Mouse (Mus musculus) forelimb bud, embryonic 11.5 days (tissue): Measurements from ENCODE around the gene Plpp6.

Experiments
- DNase-seq: peaks from one replicate; pipeline ENCODE4 v3.0.0-alpha.2; 2012; ENCODE audit warnings: low read depth, low spot score

Plpp6 gene

DNA sequence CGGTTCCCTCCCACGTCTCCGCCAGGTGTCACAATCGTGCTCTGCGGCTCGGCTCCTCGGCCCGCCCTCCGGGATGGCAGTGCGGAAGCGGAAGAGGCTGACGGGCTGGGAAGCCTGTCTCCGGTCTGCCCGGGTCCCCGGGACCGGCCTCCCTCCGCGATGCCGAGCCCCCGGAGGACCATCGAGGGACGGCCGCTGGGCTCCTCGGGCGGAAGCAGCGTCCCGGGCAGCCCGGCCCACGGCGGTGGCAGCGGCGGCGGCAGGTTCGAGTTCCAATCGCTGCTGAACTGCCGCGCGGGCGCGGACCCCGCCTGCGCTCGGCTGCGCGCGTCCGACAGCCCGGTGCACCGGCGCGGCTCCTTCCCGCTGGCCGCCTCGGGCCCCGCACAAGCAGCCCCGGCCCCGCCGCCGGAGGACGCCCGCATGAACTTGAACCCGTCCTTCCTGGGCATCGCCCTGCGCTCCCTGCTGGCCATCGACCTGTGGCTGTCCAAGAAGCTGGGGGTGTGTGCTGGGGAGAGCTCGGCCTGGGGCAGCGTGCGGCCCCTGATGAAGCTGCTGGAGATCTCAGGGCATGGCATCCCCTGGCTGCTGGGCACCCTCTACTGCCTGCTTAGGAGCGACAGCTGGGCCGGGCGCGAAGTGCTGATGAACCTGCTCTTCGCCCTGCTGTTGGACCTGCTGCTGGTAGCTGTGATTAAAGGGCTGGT, at the start of gene Plpp6:
Gene Plpp6 (plus strand): TSS at position 112 of the 710 bp plus-strand sequence.
- DNase-seq, result peak; percentile 48

DNA sequence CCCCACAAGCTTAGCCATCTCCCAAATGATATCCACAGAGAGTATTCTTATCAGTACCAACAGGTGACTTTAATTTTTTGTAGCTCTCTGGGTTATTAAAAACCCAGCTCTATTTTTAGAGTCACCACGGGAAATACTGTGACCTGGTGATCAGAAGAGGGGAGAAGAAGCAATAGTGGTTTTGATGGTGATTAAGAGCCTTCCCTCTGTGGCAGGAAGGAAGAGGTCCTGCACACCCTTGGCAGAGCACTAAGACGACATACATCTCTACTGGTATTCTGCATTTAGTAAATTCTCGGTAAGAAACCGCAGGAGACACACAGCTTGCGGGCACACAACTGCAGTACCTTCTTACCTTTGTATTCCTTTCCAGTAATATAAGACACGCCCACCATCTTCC, 49.2 kb upstream of the Plpp6 start:
- DNase-seq, result no peak

DNA sequence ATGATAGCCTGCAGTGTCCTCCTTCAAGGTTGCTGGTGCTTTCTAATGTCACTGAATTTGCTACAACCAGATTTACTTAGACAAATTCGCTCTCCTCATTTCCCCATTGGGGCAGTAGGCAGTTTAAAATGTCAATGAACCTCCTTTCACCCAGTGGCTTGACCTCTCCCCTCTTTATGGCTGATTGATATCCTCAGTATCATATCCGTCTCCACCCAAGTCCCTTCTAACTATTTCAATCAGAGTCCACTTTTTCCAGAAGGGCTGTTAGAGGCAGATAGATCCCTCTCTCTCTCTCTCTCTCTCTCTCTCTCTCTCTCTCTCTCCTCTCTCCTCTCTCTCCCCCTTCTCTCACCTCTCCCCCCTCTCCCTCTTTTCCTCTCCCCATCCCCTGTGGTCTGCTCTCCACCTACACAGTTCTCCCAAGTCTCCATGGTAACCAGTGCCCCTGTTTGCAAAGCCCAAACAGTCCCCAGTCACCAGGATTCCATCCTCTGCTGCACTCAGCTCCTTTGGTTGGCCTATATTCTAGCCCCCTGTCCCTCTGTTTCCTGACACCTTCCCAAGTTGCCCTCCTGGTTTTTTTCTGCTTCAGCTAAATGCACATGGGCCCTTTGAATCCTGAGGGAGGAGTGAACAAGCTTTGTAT, 48.0 kb upstream of the Plpp6 start:
- peak; percentile 18 for DNase-seq

DNA sequence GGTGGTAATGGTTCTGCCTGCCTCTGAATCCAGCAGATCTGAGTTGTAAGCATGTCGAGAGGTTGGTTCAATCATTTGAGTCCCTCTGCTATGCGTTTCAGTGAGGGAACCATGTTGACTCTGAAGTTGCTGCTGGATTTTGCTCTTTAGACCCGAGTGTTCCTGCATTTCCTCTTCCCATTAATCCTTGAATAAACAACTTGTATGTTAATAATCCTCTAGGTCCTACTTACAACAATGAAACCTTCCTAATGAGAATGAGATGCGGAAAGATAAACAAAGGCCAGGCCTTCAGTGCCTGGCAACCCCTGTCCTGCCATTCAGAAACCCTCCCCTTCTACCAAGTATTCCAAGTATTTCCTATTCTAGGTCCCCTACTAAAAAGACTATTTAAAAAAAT, 47.3 kb upstream of the Plpp6 start:
- DNase-seq, result no peak

DNA sequence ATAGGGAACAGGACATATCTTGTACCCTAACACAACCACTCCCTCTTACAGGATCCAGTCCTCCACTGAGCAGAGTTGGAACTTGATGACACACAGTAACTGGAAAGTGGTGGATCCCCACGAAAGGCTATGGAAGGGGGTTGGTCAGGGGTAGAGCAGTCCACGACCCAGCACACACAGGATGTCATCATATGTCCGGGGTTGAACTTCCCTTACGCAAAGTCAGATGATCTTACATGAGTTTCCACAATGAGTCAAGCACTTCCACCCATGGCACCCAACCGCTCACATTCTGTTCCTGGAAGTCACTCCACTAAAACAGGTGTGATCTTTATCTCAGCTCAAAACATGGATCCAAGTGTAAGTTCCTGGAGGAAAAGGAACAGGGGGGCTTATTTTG, 45.9 kb upstream of the Plpp6 start:
- DNase-seq, result no peak

DNA sequence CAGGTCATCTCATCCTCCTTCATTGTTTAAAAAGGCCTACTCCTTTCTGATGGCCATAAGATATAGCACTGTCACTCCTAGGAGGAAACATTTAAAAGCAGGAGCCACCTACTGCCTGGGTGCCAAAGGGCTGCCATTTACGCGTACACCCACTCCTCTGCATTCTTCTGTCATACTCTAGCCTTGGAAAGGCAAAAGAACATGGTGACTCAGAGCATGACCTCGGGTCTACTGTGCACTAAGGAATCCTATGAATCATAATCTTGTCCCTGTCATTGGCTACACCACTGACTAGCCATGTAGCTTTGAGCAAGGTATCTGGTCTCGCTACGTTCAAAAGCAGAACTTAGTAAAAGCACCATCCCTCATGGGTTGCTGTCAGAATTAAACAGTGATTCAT, 37.4 kb upstream of the Plpp6 start:
- no peak for DNase-seq

DNA sequence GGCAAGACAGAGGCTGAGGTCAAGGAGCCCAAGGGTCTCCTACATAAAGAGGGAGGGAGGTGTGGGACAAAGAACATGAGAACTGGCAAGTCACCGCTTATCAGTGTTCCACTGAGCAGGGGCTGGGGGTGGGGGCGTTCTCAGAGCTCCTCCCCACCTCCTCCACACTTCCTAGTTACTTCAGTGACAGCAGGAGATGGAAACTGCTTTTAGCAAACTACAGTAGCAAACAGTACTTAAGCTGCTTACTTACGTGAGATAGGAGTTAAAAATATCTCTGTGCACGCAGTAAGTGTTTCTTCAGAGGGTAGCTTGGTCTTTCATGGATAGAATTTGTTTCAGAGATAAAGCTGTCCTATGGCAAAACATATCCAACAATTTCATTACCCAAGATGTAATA, 36.4 kb upstream of the Plpp6 start:
- DNase-seq, result no peak

DNA sequence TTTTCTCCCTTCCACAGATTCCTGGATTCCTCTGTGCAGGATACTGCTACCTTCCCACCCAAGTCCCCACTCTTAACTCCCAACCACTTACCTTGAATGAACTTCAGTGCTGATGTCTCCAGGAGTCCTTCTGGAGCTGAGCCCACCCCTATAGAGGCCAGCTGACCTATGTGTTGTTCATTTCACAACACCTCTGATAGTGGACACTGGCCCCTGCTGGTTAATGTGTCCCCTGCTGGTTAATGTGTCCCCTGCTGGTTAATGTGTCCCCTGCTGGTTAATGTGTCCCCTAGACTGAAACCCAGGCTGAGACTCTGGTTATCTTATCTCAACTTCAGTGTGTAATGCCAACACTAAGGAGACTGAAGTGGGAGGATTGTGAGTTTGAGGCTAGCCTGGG, 34.7 kb upstream of the Plpp6 start:
- no peak for DNase-seq

DNA sequence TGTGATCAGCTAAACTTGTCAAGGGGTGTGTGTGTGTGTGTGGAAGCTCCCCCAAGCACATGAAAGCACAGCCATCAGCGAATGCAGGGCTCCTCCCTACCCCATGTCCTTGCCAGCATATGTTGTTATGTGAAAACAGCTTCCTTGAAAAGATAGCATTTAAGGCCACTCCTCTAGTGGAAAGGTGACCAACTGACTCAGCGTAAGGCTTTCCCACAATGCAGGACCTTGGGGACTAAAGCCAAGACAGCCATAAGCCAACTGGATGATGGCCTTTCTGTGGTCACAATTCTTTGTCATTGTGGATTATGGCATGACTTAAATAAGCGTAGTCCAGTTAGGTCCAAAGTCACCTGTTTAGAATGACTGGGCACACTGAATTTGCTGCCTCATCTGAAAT, 28.9 kb upstream of the Plpp6 start:
- no peak for DNase-seq

DNA sequence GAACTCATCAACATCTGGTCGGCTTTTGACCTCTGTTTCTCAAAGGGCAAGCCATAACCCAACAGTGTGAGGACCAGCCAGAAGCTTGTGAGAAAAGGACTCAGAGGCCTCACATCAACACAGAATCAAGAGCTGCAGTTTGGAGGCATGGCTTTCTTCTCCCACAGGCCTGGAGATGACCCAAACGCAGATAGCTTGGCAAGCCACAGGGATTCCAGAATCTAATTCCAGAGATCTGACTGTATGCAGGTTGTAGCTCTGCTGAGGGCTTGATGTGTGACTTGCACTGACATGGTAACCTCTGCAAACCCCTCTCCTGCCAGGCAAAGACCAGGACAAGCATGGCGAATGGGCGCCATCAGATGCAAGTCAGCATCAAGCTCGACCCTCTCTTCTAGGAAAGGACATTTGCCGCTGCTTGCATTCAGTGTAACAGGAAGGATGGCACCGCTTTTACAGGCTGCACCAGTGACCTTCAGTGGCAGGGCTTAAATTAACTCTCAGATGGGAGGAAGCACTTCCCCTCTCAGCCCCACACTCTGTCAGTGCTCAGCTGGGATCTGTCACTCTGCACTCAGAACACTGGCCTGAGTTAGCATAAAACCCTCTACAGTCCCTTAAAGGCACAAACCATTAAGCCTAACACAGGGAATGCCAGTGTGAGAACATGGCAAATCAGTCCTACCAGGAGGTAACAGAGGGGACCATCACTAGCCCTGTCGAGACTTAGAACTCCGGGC, 23.4 kb upstream of the Plpp6 start:
- DNase-seq, result no peak

DNA sequence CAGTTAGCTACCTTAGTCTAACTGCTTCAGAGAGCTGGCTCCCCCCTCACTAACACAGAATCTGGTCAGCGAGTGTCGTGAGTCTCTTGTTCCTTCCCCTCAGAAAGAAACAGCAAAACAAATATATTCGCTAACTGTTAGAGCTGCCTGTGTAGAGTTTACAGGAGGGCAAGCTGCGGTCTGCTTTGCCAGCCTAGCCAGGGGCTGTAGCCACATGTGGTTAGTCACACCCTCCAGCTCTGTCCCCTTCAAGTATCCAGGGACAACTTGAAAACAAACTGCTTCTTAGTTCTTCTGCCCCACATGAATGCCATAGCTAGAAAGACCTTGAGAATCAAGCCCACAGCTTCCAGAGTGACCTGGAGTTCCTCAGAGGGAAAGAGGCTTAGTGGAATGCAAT, 22.5 kb upstream of the Plpp6 start:
- no peak for DNase-seq

DNA sequence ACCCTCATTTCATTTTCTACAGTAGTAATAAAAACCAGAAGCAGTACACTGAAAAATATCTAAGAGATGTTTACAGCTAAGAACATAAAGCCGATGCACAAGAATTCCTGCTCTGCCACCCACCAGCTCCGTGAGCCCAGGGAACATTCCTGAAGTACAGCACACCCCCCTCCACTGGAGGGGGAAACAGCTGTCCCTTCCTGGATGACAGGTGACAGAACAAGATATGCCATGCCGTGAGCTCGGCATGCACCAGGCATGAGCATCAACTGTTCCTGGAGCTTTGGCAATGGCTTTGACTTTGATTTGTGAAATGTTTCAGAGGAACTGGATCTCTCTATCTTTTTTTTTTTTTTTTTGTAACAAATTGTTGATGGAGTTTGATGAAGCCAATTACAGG, 17.0 kb upstream of the Plpp6 start:
- peak; percentile 19 for DNase-seq

DNA sequence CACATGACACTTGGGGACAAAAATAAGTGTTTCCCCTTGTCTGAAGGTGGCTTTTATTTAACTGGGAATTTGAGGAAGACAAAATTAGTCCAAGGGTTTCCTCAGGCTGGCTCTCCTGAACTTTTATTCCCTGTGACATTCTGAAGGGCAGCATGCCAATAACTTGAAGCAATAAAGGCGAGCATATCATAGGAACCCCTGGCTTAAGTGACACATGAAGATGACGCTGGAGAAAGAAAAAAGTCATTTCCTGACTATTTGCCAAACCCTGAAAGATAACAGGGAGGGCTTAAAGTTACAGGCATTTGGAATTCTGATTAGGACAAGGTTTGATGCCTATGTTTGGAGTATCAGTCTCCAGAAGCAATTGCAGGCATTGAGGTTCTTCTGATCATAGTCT, 16.4 kb upstream of the Plpp6 start:
- no peak for DNase-seq

DNA sequence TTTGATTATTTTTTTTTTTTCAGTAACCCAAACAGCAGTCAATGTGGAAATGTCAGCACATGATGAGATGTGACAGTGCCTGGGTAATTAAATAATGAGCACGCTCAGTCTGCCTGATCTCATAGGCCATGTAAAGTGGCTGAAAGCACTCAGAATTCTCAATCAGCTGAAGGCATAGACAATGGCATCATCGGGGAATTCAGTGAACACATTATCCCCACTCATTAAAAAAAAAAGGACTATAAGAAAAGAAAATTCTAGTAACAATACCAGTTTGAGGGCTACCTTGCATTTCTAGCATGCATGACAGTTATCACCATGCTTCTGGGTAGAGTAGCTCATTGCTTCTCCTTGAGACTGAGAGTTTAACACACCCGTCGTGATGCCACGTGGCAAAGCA, 12.5 kb upstream of the Plpp6 start:
- no peak for DNase-seq

DNA sequence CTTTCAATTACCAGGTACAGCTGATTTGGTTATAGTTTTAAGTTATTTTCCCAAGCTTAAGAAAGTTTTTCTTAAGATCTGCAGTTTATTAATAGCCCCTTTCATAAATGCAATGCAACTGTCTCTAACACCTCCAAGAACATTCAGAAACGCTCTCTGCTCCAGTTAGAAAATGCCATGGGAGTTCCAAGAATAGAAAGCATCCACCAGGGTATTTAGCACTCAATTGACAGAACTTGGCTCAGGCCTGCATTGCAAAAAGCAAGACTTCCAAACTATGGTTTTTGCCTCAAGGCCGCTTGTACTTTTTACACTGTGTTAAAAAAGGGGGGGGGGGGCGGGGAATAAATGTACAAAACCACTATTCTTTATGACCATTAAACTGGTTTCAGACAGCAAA, 640 bp upstream of the Plpp6 start:
- DNase-seq, result no peak

DNA sequence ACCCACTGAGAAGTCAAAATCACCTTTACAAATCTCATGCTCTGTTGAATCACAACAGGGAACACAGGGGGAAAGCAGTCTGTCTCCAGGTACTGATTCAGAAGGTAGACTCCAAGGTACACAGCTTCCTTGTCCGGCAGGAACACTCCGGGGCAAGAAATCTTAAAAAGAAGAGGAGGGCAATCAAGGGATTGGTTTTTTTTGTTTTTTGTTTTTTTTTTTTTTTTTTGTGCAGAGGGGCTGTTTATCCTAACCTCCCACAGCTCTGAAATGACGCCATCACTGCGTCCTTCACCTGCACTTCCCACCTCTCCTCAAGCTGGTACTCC, 276 bp upstream of the Plpp6 start:
- DNase-seq, result no peak

DNA sequence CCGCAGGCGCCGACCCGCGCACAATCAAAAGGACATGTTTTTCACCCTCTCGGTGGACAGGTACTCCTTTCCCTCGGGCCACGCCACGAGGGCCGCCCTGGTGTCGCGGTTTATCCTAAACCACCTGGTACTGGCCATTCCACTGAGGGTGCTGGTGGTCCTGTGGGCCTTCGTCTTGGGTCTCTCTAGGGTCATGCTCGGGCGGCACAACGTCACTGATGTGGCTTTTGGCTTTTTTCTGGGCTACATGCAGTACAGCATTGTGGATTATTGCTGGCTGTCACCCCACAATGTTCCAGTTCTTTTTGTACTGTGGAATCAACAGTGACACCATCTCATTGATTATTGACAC, 775 bp downstream of the Plpp6 start:
- DNase-seq, result no peak

DNA sequence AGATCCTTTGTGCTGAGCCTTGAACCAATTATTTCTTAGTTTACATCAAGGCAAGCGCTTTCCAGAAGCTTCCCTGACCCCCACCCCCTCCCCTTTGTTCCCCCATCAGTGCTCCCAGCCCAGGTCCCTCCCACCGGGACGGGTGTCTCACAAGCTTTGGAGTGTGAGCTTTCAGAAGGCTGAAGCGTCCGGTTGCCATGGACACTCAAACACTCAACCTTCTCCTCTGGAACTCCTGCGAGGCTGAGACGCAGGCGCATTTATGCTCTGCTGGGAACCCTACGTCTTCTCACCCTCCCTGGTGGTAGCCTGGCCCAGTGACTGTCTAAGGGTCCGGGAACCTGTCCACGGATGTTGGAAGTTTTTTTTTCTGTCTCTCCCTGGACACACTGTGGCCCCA, 3.9 kb downstream of the Plpp6 start, which contains the start of gene 4430402I18Rik:
Gene 4430402I18Rik (minus strand): TSS at position 149 of the 400 bp plus-strand sequence.
- peak; percentile 33 for DNase-seq

DNA sequence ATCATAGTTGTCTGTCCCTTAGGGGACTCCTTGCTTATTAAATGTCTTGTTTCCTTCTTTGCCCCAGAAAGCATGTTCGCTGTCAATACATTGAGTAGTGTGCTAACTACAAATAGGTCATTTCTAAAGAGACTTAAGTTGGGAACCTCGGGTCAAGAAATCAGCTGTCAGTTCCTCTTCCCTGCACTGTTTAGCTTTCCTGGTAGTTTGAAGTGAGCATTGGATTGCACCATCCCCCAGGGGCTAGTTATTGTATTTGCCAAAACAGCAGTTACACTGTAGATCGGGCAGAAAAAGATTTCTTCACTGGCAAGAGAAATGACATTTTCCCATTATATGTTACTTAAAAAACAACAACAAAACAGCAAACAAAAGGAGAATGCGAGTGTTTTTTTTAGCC, 4.4 kb downstream of the Plpp6 start:
- no peak for DNase-seq

DNA sequence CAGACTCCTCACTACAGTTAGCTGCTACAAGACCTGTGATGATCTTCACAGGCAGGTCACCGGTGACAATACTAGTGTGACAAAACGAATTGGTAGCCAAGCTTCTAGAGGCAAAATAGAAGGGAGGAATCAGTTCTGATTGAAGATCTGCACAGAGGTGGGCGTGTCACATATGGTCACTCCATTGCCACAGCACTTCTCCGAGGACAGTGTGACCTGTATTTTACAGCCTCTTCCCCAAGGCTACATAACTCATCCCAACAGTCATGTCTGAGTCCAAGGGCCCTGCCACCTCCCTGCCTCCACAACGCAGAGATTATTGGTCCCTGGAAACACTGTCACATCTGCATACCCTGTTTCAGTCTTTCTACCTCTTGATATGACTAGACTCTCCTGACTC, 5.5 kb downstream of the Plpp6 start:
- DNase-seq, result no peak

DNA sequence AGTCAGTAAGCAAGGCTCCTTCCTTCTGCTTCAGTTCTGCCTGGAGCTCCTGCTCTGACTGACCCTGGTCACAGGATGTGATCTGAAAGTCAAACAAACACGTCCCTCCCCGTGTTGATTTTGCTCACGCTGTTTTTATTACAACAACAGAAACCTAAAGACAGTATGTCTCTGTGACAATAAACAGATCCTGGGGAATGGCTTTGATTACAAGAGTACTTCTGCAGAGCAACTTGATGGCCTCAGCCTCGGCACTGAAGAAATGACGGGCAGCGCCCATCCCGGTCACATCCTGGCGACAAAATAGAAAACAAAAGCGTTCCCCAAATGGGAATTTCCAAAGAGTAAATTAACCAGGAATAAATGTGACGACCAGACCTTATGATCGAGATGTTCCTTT, 6.5 kb downstream of the Plpp6 start:
- no peak for DNase-seq

DNA sequence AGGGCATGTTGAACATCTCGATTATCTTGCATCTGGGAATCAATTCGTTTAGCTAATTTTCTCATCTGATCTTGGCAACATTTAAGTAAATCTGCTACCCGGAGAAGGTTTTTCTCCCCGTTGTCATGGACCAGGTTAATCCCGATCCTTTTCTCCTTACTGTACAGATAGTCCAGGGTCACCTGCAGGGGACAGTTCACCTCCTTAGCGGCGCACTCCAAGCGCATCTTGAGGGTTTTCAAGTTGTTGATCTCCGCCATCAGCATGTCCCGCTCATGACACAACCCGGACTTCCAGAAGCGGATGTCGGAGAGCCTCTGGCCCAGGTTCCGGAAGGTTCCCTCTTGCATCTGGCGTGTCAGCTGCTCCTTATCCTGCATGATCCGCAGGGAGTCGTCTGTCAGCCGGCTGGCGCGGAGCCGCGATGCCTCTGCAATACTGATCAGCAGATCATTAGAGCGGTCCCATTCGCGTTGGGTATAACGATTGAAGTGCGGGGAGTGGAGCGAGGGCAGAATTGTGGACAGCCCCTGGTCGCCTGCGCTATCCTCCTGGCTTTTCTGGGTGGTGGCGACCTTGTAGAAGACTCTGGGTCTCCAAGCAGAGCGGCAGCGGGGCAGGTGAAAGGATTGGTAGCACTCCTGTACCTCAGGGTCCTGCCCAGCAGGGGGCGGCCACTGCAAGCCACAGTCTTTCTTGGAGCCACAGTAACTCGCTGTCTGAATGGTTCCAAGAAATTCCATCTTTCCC, 11.3 kb downstream of the Plpp6 start:
- peak; percentile 67 for DNase-seq
